Mouse (Mus musculus): ENCODE measurements at regions not wholly inside any gene's neighbourhood (a gene's known extent, or its start where the extent isn't known, plus 50 kb on each side); places are given as distances from the start of the nearest gene placed in this dataset.

GRCm38 (mm10) chr5:133080751-133081150 lies 537.6 kb upstream of the Auts2 start:
- no peak for DNase-seq (ENCODE audit: low spot score)

GRCm38 (mm10) chr5:133078916-133079315 lies 535.8 kb upstream of the Auts2 start:
- no peak for DNase-seq (ENCODE audit: low spot score)

- DNase-seq (ENCODE audit: low spot score), result no peak
Observed at GRCm38 (mm10) chr5:133078390-133078789, 535.2 kb upstream of the Auts2 start.

- no peak for DNase-seq (ENCODE audit: low spot score)
Observed at GRCm38 (mm10) chr5:133073317-133073716, 530.2 kb upstream of the Auts2 start.

GRCm38 (mm10) chr5:133070141-133070540 lies 527.0 kb upstream of the Auts2 start:
- no peak for DNase-seq (ENCODE audit: low spot score)

- no peak for DNase-seq (ENCODE audit: low spot score)
Observed at GRCm38 (mm10) chr5:133062481-133062880, 519.3 kb upstream of the Auts2 start.

- DNase-seq (ENCODE audit: low spot score), result no peak
Observed at GRCm38 (mm10) chr5:133047456-133047855, 504.3 kb upstream of the Auts2 start.

- DNase-seq (ENCODE audit: low spot score), result no peak
Observed at GRCm38 (mm10) chr5:133045637-133046036, 502.5 kb upstream of the Auts2 start.

- DNase-seq (ENCODE audit: low spot score), result no peak
Observed at GRCm38 (mm10) chr5:133027590-133027989, 484.4 kb upstream of the Auts2 start.

GRCm38 (mm10) chr5:133025121-133025520 lies 482.0 kb upstream of the Auts2 start:
- no peak for DNase-seq (ENCODE audit: low spot score)

GRCm38 (mm10) chr5:133020821-133021220 lies 477.7 kb upstream of the Auts2 start:
- DNase-seq (ENCODE audit: low spot score), result no peak

- DNase-seq (ENCODE audit: low spot score), result no peak
Observed at GRCm38 (mm10) chr5:133020116-133020515, 477.0 kb upstream of the Auts2 start.

GRCm38 (mm10) chr5:133010624-133011575 lies 467.8 kb upstream of the Auts2 start:
- DNase-seq (ENCODE audit: low spot score), result peak; percentile 57

GRCm38 (mm10) chr5:132982866-132983265 lies 439.7 kb upstream of the Auts2 start:
- DNase-seq (ENCODE audit: low spot score), result no peak

- DNase-seq (ENCODE audit: low spot score), result no peak
Observed at GRCm38 (mm10) chr5:132979013-132979412, 435.9 kb upstream of the Auts2 start.

GRCm38 (mm10) chr5:132975303-132975932 lies 432.3 kb upstream of the Auts2 start:
- peak; percentile 6 for DNase-seq (ENCODE audit: low spot score)

- DNase-seq (ENCODE audit: low spot score), result no peak
Observed at GRCm38 (mm10) chr5:132974876-132975275, 431.7 kb upstream of the Auts2 start.

GRCm38 (mm10) chr5:132971046-132971445 lies 427.9 kb upstream of the Auts2 start:
- no peak for DNase-seq (ENCODE audit: low spot score)

GRCm38 (mm10) chr5:132969376-132969775 lies 426.2 kb upstream of the Auts2 start:
- no peak for DNase-seq (ENCODE audit: low spot score)

- DNase-seq (ENCODE audit: low spot score), result no peak
Observed at GRCm38 (mm10) chr5:132959901-132960300, 416.8 kb upstream of the Auts2 start.

GRCm38 (mm10) chr5:132956184-132956583 lies 413.0 kb upstream of the Auts2 start:
- DNase-seq (ENCODE audit: low spot score), result no peak

GRCm38 (mm10) chr5:132955051-132955450 lies 411.9 kb upstream of the Auts2 start:
- DNase-seq (ENCODE audit: low spot score), result no peak

GRCm38 (mm10) chr5:132933439-132933980 lies 390.4 kb upstream of the Auts2 start:
- DNase-seq (ENCODE audit: low spot score), result no peak
